Mouse (Mus musculus) stomach, embryonic 15.5 days (tissue): ENCODE data around the gene Tmem108. TPM values are rescaled to one million over a fixed set of nuclear protein-coding genes. Genes with fewer than 3 reads are reported as not detected.

Experiments used
- ATAC-seq: fragments of 200-750 bp; cut with Nextera tagmentation; 2 replicates; pipeline ENCODE4 v1.8.0; 2017; ENCODE audit warnings: low read depth, moderate number of reproducible peaks, moderate TSS enrichment; ENCODE audit not compliant: insufficient read depth, low FRiP score
- H3K27ac ChIP-seq: fragments of 300-500 bp; sonication (generic); 2 replicates; pipeline ENCODE4 v1.5.1; 2015; ENCODE audit warnings: mild to moderate bottlenecking, inconsistent platforms
- H3K27me3 ChIP-seq: fragments of 300-500 bp; sonication (generic); replicated peaks from 2 replicates; pipeline ENCODE4 v1.6.1; 2015; ENCODE audit warnings: inconsistent platforms
- H3K36me3 ChIP-seq: fragments of 300-500 bp; sonication (generic); 2 replicates; pipeline ENCODE4 v1.6.1; 2015; ENCODE audit warnings: inconsistent platforms
- H3K4me1 ChIP-seq: fragments of 300-500 bp; sonication (generic); 2 replicates; pipeline ENCODE4 v1.6.1; 2015; ENCODE audit warnings: inconsistent platforms
- H3K4me2 ChIP-seq: fragments of 300-500 bp; sonication (generic); 2 replicates; pipeline ENCODE4 v1.6.1; 2015; ENCODE audit warnings: mild to moderate bottlenecking, inconsistent platforms
- H3K4me3 ChIP-seq: fragments of 300-500 bp; sonication (generic); replicated peaks from 2 replicates; pipeline ENCODE4 v1.5.1; 2015; ENCODE audit warnings: inconsistent platforms
- H3K9ac ChIP-seq: fragments of 300-500 bp; sonication (generic); 2 replicates; pipeline ENCODE4 v1.6.1; 2015; ENCODE audit warnings: inconsistent platforms
- H3K9me3 ChIP-seq: fragments of 300-500 bp; sonication (generic); 2 replicates; pipeline ENCODE4 v1.6.1; 2016; ENCODE audit warnings: inconsistent platforms
- WGBS: fragments of 180-500 bp; shearing (Covaris S2); methylation state at CpG from one replicate; pipeline ENCODE4 v1.1.7; 2015; 5-methylcytosine and 5-hydroxymethylcytosine counted together
- polyA plus RNA-seq: library from polyadenylated mRNA; unstranded; fragments of >200 nt; fragmentation: Nextera tagmentation; extraction: Ambion mirVana; gene quantifications from 2 replicates; pipeline ENCODE4 v1.2.1, GENCODE M21; 2015

Gene Tmem108
- polyA plus RNA-seq: 12.6 and 12.9 TPM in 2 replicates

DNA sequence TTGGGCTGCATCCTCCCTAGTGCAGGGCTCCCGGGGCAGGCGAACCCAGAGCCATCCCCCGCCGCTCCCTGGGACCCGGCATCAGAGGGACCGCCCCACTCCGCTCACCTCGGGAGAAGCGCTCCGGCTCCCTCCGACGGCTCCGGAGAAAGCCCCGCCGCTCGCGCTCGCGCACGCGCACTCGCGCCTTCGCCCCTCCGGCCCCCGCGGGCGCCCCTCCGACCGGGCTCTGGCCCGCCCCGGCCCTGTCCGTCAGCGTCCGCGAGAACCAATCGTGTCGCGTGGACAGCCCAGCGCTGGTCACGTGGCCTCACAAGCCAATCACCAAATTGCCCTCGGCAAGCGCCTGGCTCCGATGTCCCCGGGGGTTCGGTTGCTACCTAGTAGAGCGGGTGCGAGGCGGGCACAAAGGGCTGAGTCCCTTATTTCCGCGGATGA lies at the start of gene Tmem108:
Gene Tmem108 (minus strand): TSS at position 191 of the 438 bp plus-strand sequence.
- Histone ChIP-seq H3K27me3 (peaks cover 11% of the 10 kb centered on the region), H3K4me3 (peak within 1 kb of the TSS; percentile 62), H3K9me3 (no peaks in the 10 kb centered on the region), H3K9ac (peak within 1 kb of the TSS; percentile 37; the same call in 1 of the 2 replicates), H3K36me3 (no peaks in the 10 kb centered on the region), H3K27ac (no peak within 1 kb of the TSS), H3K4me2 (peak within 1 kb of the TSS; percentile 98), H3K4me1 (no peaks in the 10 kb centered on the region; the same call in 1 of the 2 replicates)
- 1% methylated on average over 49 of the region's 51 CpGs for WGBS
- peak; percentile 96 for ATAC-seq

DNA sequence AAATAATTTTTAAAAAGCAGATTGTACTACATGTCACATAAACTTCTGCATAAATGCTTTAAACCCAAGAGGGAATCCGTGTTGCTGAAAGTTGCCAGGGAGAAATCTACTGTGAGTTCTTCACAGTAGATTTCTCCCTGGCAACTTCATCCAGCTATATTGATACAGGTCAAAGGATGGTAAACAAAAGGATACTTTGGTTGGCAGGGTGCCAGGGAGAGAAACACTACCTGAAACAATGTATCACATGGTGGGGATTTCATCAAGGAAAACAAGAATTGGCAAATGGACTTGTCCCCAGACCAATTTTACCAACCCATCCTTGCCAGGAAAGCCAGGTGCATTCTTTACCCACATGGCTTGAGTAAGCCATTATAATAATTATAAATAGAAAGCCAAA lies 27.4 kb upstream of the Tmem108 start:
- WGBS: 61% methylated on average over 1 of the region's 1 CpGs
- Histone ChIP-seq H3K4me1 (no peaks in the 10 kb centered on the region), H3K9me3 (no peaks in the 10 kb centered on the region), H3K36me3 (no peaks in the 10 kb centered on the region), H3K4me2 (no peak overlapping the region), H3K4me3 (no peak overlapping the region), H3K27ac (no peak overlapping the region), H3K27me3 (no peaks in the 10 kb centered on the region), H3K9ac (no peak overlapping the region)
- no peak for ATAC-seq

DNA sequence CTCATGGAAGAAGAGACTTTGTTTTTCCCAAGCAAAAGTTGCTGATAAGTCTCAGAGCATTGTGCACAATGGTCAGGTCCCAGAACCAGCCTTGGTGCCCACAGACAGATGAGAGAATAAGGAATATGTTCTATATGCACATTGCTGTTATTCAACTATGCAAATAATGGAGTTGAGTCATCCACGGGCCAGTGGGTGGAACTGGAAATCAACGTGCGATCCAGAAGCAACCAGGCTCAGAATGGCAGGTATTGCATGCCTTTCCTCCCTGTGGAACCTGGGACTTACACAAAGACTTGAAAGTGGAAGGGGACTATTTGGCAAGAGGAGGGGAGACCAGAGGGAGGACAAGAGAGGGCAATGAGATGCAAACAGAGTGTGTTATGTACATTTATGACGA lies 22.5 kb upstream of the Tmem108 start:
- ATAC-seq: no peak
- Histone ChIP-seq H3K36me3 (no peaks in the 10 kb centered on the region), H3K27me3 (no peaks in the 10 kb centered on the region), H3K4me1 (no peaks in the 10 kb centered on the region), H3K4me3 (no peak overlapping the region), H3K27ac (no peak overlapping the region), H3K9ac (no peak overlapping the region), H3K4me2 (no peak overlapping the region), H3K9me3 (no peaks in the 10 kb centered on the region)
- 75% methylated on average over 4 of the region's 4 CpGs for WGBS

DNA sequence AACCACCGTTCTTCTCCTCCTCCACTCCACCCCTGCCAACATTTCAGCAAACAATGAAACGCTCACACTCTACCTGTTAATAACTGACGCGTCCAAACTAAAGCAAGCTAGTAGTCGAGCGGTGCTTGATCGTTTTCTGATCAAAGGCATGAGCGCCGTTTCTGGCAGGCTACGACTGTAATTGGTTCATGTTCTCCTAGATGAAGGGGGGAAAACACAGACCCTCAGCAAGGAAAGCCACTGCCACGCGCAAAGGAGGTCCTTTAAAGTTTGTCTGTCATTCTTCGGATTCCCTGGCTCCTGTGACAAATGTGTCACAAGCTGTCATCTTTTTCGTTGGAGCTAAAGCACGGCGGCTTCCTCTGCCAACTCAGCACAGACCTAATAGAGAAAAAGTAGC lies 21.6 kb upstream of the Tmem108 start:
- ATAC-seq: no peak
- H3K4me3 ChIP-seq: no peak overlapping the region
- no peaks in the 10 kb centered on the region for H3K36me3 ChIP-seq
- H3K9me3 ChIP-seq: no peaks in the 10 kb centered on the region
- no peak overlapping the region for H3K4me2 ChIP-seq
- no peaks in the 10 kb centered on the region for H3K27me3 ChIP-seq
- H3K4me1 ChIP-seq: no peaks in the 10 kb centered on the region
- no peak overlapping the region for H3K27ac ChIP-seq
- WGBS: 69% methylated on average over 16 of the region's 16 CpGs
- H3K9ac ChIP-seq: no peak overlapping the region

DNA sequence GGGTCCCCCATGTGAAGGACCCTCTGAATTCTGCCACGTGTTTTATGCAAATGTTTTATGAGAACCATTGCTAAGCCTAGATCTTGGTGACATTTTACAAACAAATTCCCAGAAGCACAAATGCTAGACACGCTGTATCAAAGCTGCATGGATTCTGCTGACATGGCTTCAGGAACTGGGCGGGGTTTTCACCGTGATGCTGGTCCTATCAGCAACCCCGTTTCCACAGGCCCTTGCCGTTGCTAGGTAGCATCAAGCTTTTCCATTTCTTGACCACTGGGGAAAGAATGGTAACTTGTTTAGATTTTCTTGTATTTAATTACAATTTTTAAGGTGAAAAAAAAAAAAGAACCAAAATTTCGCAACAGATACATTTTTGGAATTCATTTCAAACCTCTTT lies 20.7 kb upstream of the Tmem108 start:
- no peaks in the 10 kb centered on the region for H3K4me1 ChIP-seq
- no peak overlapping the region for H3K4me3 ChIP-seq
- no peaks in the 10 kb centered on the region for H3K36me3 ChIP-seq
- 69% methylated on average over 7 of the region's 7 CpGs for WGBS
- H3K9me3 ChIP-seq: no peaks in the 10 kb centered on the region
- no peaks in the 10 kb centered on the region for H3K27me3 ChIP-seq
- H3K27ac ChIP-seq: no peak overlapping the region
- H3K4me2 ChIP-seq: no peak overlapping the region
- H3K9ac ChIP-seq: no peak overlapping the region
- ATAC-seq: no peak

DNA sequence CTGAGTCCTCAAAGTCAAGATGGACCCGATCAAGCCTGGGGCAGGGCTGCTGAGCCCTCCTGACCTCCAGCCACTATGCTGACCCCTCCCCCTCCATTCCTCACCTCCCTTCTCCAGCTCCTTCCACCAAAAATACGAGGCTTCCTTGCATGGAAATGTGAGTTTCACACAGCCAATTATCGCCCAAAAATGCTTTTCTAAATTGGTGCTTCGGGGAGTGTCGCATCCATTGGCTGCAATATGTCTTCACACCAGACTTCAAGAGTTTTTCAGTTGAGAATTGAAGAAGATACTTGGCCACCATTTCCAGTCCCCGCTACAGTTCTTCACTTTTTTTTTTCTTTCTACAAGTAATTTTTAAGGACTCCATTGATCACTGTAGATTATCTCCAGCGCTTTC lies 19.8 kb upstream of the Tmem108 start:
- Histone ChIP-seq H3K4me2 (no peak overlapping the region), H3K36me3 (no peaks in the 10 kb centered on the region), H3K9ac (no peak overlapping the region), H3K9me3 (no peaks in the 10 kb centered on the region), H3K27me3 (no peaks in the 10 kb centered on the region), H3K27ac (no peak overlapping the region), H3K4me3 (no peak overlapping the region), H3K4me1 (no peaks in the 10 kb centered on the region)
- ATAC-seq: no peak
- WGBS: 79% methylated on average over 7 of the region's 7 CpGs

DNA sequence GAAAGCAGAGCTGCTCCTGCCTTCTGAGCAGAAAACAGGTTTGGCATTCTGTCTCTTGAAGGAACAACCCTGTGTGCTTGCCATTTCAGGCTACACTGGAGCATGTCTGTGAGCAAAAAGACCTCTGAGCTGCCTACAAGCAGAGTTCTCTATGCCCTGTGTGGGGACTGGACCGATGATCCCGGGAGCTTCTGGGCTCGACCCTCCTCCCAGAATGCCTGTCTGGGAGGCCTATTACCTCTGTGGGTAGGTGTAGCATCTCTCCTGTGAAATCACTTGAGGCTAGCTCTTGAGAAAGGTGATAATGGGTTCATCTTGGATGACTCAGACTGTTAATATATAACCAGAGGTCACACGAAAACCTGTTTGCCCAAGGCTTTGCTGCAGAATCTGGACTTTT lies 19.0 kb upstream of the Tmem108 start:
- 52% methylated on average over 4 of the region's 4 CpGs for WGBS
- Histone ChIP-seq H3K27ac (no peak overlapping the region), H3K27me3 (no peaks in the 10 kb centered on the region), H3K9me3 (no peaks in the 10 kb centered on the region), H3K4me3 (no peak overlapping the region), H3K4me2 (no peak overlapping the region), H3K36me3 (no peaks in the 10 kb centered on the region), H3K4me1 (no peaks in the 10 kb centered on the region), H3K9ac (no peak overlapping the region)
- no peak for ATAC-seq

DNA sequence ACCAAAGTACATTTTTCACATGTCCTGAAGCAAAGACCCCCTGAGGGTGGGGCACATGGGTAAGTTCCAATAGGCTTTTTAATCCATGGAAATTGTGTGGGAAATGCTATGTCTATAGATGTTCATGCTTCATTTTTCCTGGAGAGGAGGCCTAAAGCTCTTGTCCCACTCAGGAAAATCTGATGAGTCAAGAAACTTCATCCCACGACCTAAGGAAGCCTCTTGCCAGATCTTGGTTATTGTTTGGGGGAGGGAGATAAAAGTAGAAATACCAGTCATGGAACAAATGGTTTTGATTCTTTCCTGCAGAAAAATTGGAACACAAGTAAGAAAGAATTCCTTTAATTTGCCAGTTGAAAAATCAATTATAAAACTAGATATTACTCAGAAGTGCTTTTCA lies 16.5 kb upstream of the Tmem108 start:
- whole genome bisulfite sequencing: 41% methylated on average over 1 of the region's 1 CpGs
- no peak for ATAC-seq
- Histone ChIP-seq H3K36me3 (no peaks in the 10 kb centered on the region), H3K27ac (no peak overlapping the region), H3K4me3 (no peak overlapping the region), H3K4me2 (no peak overlapping the region), H3K9ac (no peak overlapping the region), H3K27me3 (no peaks in the 10 kb centered on the region), H3K4me1 (no peaks in the 10 kb centered on the region), H3K9me3 (no peaks in the 10 kb centered on the region)

DNA sequence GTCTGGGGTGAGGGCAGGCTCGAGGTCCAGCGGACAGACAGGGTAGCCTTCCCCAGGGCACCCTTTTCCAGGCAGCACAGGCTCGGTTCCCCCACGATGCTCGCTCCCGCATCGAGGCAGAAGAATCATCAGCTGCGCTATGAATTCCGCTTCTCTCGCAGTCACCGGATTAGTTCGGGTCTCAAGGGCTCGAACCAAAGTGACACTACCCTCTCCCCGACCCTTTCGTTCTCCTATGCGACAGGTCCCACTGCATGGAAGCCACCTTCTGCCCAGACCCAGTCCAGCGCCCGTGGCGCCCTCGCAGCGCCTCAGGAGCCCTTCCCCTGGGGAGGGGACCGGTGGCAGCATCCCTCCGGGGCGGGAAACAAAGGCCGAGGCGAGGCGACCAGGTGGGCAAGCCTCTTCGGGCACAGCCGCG lies 476 bp downstream of the Tmem108 start:
- WGBS: 1% methylated on average over 30 of the region's 30 CpGs
- Histone ChIP-seq H3K4me3 (peak overlapping the region; percentile 62), H3K9me3 (no peaks in the 10 kb centered on the region), H3K4me2 (peak overlapping the region; percentile 98), H3K27me3 (peaks cover 11% of the 10 kb centered on the region), H3K27ac (no peak overlapping the region), H3K9ac (peak overlapping the region; percentile 37; the same call in 1 of the 2 replicates), H3K4me1 (no peaks in the 10 kb centered on the region; the same call in 1 of the 2 replicates), H3K36me3 (no peaks in the 10 kb centered on the region)
- no peak for ATAC-seq

DNA sequence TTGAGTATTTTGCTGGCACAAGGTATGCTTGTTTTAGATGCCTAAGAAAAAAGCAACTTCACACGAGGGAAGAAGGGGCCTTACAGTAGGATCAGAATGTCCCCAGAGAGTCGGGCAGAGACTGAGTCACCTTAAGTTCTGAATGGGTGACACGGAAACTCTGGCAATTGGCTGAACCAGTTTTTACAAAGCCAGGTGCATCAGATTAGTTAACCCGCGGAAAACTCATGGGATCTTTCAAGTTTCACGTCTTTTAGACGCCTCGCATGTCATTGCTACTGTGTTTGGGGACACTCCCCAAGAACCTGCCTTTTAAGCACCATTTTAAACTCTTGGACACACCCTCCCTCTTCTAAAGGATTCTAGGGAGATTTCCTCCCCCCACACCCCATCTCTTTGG lies 1.3 kb downstream of the Tmem108 start:
- Histone ChIP-seq H3K27me3 (peaks cover 11% of the 10 kb centered on the region), H3K9ac (no peak overlapping the region), H3K36me3 (no peaks in the 10 kb centered on the region), H3K27ac (no peak overlapping the region), H3K9me3 (no peaks in the 10 kb centered on the region), H3K4me3 (peak overlapping the region; percentile 62; the same call in 1 of the 2 replicates), H3K4me2 (peak overlapping the region; percentile 98; the same call in 1 of the 2 replicates), H3K4me1 (no peaks in the 10 kb centered on the region; the same call in 1 of the 2 replicates)
- 25% methylated on average over 8 of the region's 8 CpGs for WGBS
- ATAC-seq: no peak

DNA sequence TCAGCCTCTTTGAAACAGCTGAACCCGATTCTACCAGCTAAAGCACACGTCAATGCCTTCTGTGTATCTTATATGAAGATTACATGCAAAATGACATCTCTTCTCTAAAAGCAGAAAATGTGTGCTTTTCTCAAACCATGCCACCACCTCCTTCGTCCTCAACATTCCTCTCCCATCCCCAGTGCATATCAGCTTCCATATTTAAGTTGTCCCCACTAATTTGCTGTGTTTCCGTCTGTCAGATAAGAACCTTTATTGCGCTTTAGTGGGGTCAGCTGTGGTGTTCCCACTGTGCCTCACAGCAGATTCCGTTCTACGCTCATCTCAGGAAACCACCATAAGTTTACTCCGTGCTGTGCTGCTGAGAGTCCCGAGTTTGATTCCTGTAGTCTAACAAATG lies 1.8 kb downstream of the Tmem108 start:
- ATAC-seq: no peak
- Histone ChIP-seq H3K4me2 (no peak overlapping the region), H3K27ac (no peak overlapping the region), H3K9me3 (no peaks in the 10 kb centered on the region), H3K36me3 (no peaks in the 10 kb centered on the region), H3K4me3 (no peak overlapping the region), H3K9ac (no peak overlapping the region), H3K27me3 (peaks cover 11% of the 10 kb centered on the region), H3K4me1 (no peaks in the 10 kb centered on the region; the same call in 1 of the 2 replicates)
- WGBS: 44% methylated on average over 9 of the region's 9 CpGs

DNA sequence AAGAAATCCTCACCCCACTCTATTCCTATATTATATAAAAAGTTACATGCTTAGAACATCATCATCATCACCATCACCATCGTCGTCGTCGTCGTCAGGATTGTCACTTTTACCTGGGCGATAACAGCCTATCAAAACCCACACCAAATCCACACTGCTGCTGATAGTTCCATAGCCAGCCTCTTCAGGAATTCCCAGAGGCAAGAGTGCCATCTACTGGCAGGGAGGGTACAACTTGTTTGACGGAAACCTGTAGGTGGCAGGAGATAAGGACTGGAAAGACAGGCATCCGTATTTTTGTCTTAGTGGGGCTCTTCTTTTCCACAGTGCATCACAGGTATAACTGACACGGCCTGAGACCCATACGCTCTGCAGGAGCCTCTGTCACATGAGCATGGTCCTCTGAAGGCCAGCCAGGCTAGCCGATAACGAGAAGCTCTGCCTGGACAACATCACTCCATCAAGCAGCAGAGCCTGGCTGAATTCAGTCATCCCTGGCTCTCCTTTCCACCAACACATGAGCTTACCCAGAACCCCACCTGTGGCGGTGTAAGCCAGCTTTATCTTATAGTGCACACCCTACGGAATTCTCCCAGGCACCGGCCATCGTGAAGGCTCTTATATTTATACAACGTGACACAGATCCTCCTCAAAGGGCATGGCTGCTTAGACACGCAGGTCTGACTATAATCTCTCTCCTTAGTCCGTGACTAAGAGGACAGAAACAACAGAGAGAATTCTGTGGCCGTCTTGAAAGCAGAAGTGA lies 2.5 kb downstream of the Tmem108 start:
- 11% methylated on average over 20 of the region's 20 CpGs for WGBS
- no peak overlapping the region for H3K27ac ChIP-seq
- ATAC-seq: no peak
- H3K9me3 ChIP-seq: no peaks in the 10 kb centered on the region
- H3K9ac ChIP-seq: no peak overlapping the region
- H3K36me3 ChIP-seq: no peaks in the 10 kb centered on the region
- no peak overlapping the region for H3K4me3 ChIP-seq
- H3K4me2 ChIP-seq: peak overlapping the region; percentile 24; the same call in 1 of the 2 replicates
- H3K27me3 ChIP-seq: peaks cover 11% of the 10 kb centered on the region
- no peaks in the 10 kb centered on the region; the same call in 1 of the 2 replicates for H3K4me1 ChIP-seq
